Mouse (Mus musculus): ENCODE data around the gene Iqsec1. TPM values are rescaled to one million over a fixed set of nuclear protein-coding genes. Genes with fewer than 3 reads are reported as not detected.
A peak's percentile ranks its signal among the peaks of the same experiment; 100 is the strongest.

Iqsec1 gene
- polyA plus RNA-seq, 1 experiment from 2014 or later, result 6.6 TPM

DNA sequence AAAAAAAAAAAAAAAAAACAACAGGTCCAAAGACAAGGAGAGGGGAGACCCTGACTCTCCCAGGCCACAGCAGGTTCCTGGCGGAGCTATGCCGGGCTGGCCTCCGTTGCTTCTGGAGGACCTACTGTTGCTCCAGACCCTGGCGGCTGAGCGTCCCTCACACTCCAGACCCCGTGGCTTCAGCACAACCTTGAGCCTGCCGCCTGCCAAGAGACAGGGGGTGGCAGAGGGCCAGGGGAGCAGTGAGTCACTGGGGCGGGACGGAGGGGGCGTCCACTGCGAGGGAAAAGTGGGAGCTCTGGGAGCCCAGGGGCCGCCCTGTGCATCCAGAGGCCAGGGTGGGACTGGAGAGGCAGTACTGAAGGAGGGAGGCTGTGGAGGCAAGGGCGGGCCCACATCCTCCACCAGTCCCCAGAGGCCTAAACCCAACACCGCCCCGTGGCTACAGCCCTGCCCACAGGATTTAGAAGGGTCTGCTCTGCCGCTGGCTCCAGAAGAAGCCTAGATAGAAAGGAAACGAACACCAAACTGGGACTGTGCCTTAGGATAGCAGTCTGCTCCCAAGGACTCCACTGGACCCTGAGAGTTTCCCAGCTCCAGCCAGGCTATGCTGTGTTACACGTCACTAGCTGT is 224.4 kb downstream of the Iqsec1 start:
- peak overlapping the region; percentile 69 for H3K27ac ChIP-seq (replicated peaks)
- no peaks in the 10 kb centered on the region for H3K9me3 ChIP-seq
- H3K4me1 ChIP-seq, result peaks cover 36% of the 10 kb centered on the region
- WGBS, result 44% methylated on average over 18 of the region's 18 CpGs
- DNase-seq (ENCODE audit: low spot score), result peak; percentile 44
- H3K4me3 ChIP-seq, result no peak overlapping the region
- H3K27me3 ChIP-seq (replicated peaks; ENCODE audit: low read depth, poor library complexity, severe bottlenecking), result 0 out of 2 replicates have a peak, but pooled peaks cover 3% of the 10 kb centered on the region
- H3K36me3 ChIP-seq (replicated peaks), result no peaks in the 10 kb centered on the region

DNA sequence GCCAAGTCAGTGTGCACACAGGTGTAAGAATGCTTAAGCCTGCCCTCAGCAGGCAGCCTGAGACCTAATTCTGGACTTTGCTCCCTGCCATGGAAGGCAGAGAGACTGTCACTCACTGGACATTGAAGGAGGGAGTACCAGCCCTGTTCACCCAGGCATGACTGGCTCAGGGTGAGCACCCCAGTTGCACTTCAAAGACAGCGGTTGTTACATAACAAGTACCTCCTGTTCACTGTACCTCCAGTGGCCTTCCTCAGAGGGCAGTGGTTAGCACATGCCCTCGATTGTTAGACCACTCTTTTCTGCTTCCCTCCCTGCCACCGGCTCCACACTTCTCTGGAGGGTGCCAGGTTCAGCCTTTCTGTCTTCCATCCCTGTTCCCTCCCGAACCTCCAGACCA is 225.2 kb downstream of the Iqsec1 start:
- Histone ChIP-seq H3K9me3 (no peaks in the 10 kb centered on the region), H3K27ac (replicated peaks) (0 out of 2 replicates have a peak overlapping the region, but pooled peaks have one; percentile 10), H3K4me3 (no peak overlapping the region), H3K36me3 (replicated peaks) (no peaks in the 10 kb centered on the region), H3K27me3 (replicated peaks; ENCODE audit: low read depth, poor library complexity, severe bottlenecking) (0 out of 2 replicates have a peak, but pooled peaks cover 3% of the 10 kb centered on the region), H3K4me1 (peaks cover 30% of the 10 kb centered on the region)
- WGBS, result 72% methylated on average over 4 of the region's 4 CpGs
- no peak for DNase-seq (ENCODE audit: low spot score)

DNA sequence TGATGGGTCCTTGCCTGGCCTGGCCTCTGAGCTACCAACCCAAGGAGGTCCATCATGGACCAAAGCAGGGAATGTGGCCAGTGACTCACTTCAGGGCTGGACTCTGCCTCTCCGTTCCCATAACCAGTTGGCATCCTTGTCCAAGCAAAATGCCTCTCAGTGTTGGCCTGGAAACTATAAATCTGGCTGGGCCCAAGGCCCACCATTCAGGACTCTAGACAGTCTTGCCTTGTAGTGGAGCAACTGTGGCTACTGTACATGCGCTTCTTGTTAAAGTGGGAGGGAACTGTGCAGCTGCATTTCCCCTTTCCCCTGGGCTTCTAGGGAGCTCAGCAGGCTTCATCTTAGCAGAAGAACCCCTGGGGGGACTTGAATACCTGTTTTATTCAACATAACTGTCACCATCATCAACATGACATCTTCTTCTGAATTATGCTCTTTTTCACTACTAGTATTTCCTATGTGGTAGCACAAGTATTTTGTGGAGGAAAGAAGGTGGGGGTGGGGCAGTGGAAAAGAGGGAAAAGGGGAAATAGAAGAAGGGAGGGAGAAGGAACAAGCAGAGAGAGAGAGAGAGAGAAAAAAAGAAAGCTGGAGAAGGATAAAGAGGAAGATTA is 226.3 kb downstream of the Iqsec1 start:
- WGBS, result 91% methylated on average over 2 of the region's 2 CpGs
- H3K27me3 ChIP-seq (replicated peaks; ENCODE audit: low read depth, poor library complexity, severe bottlenecking), result 0 out of 2 replicates have a peak, but pooled peaks cover 3% of the 10 kb centered on the region
- no peaks in the 10 kb centered on the region for H3K36me3 ChIP-seq (replicated peaks)
- no peaks in the 10 kb centered on the region for H3K9me3 ChIP-seq
- no peak overlapping the region for H3K27ac ChIP-seq (replicated peaks)
- H3K4me3 ChIP-seq, result no peak overlapping the region
- DNase-seq (ENCODE audit: low spot score), result no peak
- peaks cover 33% of the 10 kb centered on the region for H3K4me1 ChIP-seq

DNA sequence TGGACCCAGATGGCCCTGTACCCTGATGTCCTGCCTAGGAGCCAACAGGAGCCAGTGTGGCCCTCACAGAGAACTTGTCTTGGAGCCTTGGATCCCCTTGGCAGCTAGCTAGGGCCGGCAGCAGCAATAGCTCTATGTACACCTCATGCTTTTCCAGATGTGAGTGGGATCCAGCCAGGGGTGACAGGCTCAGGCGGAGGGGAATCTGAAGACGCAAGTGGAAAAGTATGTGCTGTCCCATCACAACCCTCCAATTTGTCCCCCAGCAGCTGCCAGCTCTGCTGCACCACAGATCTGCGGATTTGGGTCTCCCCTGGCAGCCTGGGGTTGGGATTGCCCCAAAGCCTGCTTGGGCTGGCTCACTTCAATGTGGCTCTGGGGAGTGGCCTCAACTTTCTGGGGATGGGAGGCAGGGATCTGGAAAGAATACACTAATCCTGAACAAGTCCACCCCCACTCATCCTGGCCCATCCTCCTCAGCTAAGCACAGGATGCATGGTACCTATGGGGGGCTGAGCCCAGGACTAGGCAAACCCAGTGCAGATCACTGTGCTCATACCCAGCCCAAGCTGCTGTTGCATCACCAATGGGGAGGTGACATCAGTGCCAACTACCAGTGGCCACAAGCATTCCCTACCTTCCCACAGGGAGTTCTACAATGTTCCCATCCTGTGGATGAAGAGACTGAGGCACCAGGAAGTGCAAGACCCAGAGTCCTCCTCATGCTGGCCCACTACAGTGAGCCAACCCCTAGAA is 227.0 kb downstream of the Iqsec1 start:
- H3K4me1 ChIP-seq, result peaks cover 35% of the 10 kb centered on the region

DNA sequence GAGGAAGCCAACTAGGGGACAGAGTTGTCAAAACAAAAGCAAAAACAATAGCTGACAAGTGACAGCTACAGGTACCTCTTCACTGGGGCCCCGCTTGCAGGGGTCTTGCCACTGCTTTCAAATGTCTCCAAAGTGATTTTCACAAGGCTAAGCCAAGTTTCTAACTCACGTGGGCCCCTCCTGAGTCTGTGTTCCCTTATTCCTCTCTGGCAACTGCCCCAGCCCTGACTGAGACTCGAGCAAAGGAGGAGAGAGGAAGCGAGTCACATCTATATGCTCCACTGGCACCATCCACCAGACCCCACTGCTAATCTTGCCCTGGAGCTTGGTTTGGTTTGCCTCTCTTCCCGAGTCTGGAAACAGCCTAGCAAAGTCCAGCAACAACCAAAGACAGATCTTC is 227.6 kb downstream of the Iqsec1 start:
- WGBS, result 59% methylated on average over 5 of the region's 5 CpGs
- H3K4me1 ChIP-seq, result peaks cover 35% of the 10 kb centered on the region

More for the DNA sequence above, 227.0 kb downstream of the Iqsec1 start:
- Histone ChIP-seq H3K27ac (replicated peaks) (no peak overlapping the region), H3K9me3 (no peaks in the 10 kb centered on the region), H3K4me3 (no peak overlapping the region), H3K36me3 (replicated peaks) (no peaks in the 10 kb centered on the region), H3K27me3 (replicated peaks; ENCODE audit: low read depth, poor library complexity, severe bottlenecking) (0 out of 2 replicates have a peak, but pooled peaks cover 3% of the 10 kb centered on the region)
- no peak for DNase-seq (ENCODE audit: low spot score)
- 87% methylated on average over 4 of the region's 4 CpGs for WGBS

DNA sequence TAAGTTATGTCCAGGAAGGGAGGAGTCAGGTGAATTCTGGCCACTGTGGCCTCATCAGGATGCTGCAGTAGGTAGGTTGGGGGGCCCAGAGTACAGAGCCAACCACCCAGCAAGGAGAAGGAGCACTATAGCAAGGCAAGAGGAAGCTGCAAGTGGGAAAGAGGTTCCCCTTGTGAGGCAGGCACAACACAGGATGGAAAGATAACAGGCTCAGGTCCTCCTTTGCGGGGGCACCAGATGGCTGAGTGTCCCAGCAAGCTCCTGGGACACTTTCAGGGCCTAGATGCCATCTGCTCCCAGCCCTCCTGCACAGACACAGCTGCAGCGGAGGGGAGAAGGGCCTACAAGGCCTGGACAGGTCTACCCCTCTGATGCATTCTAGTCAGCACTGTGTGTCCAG is 228.7 kb downstream of the Iqsec1 start:
- 90% methylated on average over 2 of the region's 2 CpGs for WGBS
- Histone ChIP-seq H3K4me1 (peaks cover 32% of the 10 kb centered on the region), H3K27ac (replicated peaks) (no peak overlapping the region; the same call in 1 of the 2 replicates)

More for the DNA sequence above, 227.6 kb downstream of the Iqsec1 start:
- H3K9me3 ChIP-seq, result no peaks in the 10 kb centered on the region
- H3K4me3 ChIP-seq, result no peak overlapping the region
- H3K27ac ChIP-seq (replicated peaks), result no peak overlapping the region
- 0 out of 2 replicates have a peak, but pooled peaks cover 3% of the 10 kb centered on the region for H3K27me3 ChIP-seq (replicated peaks; ENCODE audit: low read depth, poor library complexity, severe bottlenecking)
- no peaks in the 10 kb centered on the region for H3K36me3 ChIP-seq (replicated peaks)
- no peak for DNase-seq (ENCODE audit: low spot score)

DNA sequence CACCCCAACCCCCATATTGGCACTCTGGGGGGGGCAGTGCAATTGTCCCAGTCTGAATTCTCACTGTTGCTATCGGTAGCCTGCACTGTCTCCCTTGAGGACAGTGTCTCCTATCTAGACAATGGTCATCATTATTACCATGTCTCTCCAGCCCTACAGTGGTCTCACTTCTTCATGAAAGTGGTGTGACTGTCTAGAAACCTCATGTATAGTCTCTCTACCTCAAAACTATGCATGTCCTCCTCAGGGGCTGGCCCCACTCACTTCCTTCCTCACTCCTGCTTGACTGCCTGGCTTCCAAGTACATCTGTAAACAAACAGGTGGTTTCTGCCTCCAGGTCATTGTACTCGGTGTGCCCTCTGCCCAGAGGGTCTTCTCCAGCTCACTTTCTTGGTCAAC is 230.3 kb downstream of the Iqsec1 start:
- Histone ChIP-seq H3K36me3 (replicated peaks) (no peaks in the 10 kb centered on the region), H3K27me3 (replicated peaks; ENCODE audit: low read depth, poor library complexity, severe bottlenecking) (no peaks in the 10 kb centered on the region), H3K27ac (replicated peaks) (no peak overlapping the region), H3K9me3 (no peaks in the 10 kb centered on the region), H3K4me1 (peaks cover 22% of the 10 kb centered on the region; the same call in 1 of the 2 replicates), H3K4me3 (no peak overlapping the region)
- DNase-seq (ENCODE audit: low spot score), result no peak
- WGBS, result 89% methylated on average over 2 of the region's 2 CpGs

More for the DNA sequence above, 228.7 kb downstream of the Iqsec1 start:
- H3K9me3 ChIP-seq, result no peaks in the 10 kb centered on the region
- DNase-seq (ENCODE audit: low spot score), result no peak
- no peak overlapping the region for H3K4me3 ChIP-seq
- no peaks in the 10 kb centered on the region for H3K36me3 ChIP-seq (replicated peaks)
- 0 out of 2 replicates have a peak, but pooled peaks cover 3% of the 10 kb centered on the region for H3K27me3 ChIP-seq (replicated peaks; ENCODE audit: low read depth, poor library complexity, severe bottlenecking)

DNA sequence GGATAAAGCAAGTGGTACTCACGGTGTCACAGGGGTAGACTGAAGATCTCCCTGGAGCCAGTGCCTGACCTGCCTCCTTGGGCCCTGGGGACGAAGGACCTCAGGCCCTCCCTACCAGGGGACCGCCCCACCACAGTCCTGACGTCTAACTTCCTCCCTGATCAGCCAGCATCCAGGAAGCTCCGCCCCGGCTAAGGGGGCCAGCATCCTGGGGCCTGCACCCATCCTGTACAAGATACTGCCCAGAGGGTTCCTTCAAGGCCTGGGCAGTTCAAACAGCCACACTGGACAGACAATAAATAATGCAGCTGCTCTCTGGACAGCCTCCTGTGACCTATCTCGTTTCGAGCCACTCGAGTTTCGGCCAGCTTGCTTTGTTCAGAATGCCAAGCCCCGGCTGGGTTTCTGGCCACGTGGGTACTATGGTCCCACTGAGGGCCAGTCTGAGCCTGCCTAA is 231.0 kb downstream of the Iqsec1 start:
- H3K27ac ChIP-seq (replicated peaks), result no peak overlapping the region; the same call in 1 of the 2 replicates
- H3K4me1 ChIP-seq, result peaks cover 22% of the 10 kb centered on the region; the same call in 1 of the 2 replicates
- H3K9me3 ChIP-seq, result no peaks in the 10 kb centered on the region
- WGBS, result 71% methylated on average over 12 of the region's 12 CpGs
- no peak overlapping the region for H3K4me3 ChIP-seq
- no peaks in the 10 kb centered on the region for H3K27me3 ChIP-seq (replicated peaks; ENCODE audit: low read depth, poor library complexity, severe bottlenecking)
- no peaks in the 10 kb centered on the region for H3K36me3 ChIP-seq (replicated peaks)
- no peak for DNase-seq (ENCODE audit: low spot score)

DNA sequence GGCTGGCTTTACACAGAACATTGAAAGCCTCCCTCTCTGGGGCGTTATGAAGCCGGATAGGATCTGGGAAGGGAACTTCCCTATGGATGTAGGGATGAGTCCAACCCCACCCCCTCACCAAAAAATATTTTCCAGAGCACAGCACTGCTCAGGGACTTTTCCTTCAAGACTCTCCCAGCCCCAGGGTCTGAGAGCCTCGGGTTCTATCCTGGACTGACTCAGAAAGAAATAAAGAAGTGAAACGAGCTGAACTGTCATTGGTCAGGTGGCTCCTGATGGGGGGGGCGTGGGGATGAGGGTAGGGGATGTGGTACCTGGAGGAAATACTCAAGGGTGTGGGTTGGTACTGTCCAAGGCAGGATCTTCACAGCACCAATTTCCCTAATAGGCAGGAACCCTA is 231.9 kb downstream of the Iqsec1 start:
- H3K4me3 ChIP-seq, result no peak overlapping the region
- no peaks in the 10 kb centered on the region for H3K36me3 ChIP-seq (replicated peaks)
- H3K9me3 ChIP-seq, result no peaks in the 10 kb centered on the region
- WGBS, result 73% methylated on average over 5 of the region's 5 CpGs
- no peak for DNase-seq (ENCODE audit: low spot score)
- no peak overlapping the region for H3K27ac ChIP-seq (replicated peaks)
- H3K4me1 ChIP-seq, result peaks cover 16% of the 10 kb centered on the region; the same call in 1 of the 2 replicates
- no peaks in the 10 kb centered on the region for H3K27me3 ChIP-seq (replicated peaks; ENCODE audit: low read depth, poor library complexity, severe bottlenecking)

DNA sequence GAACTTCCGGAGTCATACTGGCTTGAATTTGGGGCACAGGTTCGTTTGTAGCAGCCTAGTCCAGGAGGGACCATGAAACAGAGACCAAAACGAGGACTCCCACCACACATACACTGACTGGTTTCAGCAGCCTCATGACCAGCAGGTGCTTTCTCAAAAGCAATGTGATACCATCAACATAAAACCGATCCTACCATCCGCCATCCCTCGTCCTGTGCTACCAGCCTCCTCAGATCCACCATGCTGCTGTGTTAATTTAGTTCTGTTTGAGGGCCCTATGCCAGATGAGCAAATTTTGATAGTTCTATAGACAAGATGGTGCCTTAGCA is 232.9 kb downstream of the Iqsec1 start:
- H3K27ac ChIP-seq (replicated peaks), result no peak overlapping the region
- H3K4me1 ChIP-seq, result peaks cover 7% of the 10 kb centered on the region; the same call in 1 of the 2 replicates
- H3K4me3 ChIP-seq, result no peak overlapping the region
- no peaks in the 10 kb centered on the region for H3K36me3 ChIP-seq (replicated peaks)
- no peaks in the 10 kb centered on the region for H3K9me3 ChIP-seq
- WGBS, result 82% methylated on average over 6 of the region's 6 CpGs
- DNase-seq (ENCODE audit: low spot score), result no peak
- H3K27me3 ChIP-seq (replicated peaks; ENCODE audit: low read depth, poor library complexity, severe bottlenecking), result no peaks in the 10 kb centered on the region

DNA sequence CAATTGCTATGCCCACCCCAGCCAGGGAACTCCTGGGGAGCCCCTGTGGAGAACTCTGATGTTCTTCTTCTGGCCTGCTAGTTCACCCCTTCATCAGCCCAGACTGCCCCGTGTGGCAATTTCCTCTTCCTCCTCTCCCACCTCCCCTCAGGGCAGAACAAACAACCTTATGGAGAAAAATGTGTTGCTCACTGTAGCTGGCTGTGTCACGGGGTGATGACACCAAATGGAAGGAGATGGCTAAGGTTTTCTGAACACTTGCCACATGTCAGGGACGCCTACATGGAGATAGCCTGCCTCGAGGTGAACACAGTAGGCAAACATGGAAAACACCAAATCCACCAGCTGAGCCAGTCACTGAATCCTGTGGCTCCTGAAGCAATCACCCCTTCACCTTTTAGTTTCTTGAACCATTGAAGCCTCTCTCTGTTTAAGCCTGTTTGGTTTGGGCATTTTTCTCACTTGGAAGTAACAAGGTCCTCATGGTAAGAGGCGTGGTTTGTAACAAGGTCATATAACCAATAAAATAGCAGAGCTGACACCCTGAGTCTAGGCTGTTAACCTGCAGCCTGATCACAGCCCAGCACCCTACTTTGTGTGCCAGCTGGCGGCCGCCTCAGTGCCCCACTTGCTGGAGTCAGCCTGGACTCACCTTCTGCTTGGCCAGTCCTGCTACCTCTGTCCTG is 233.4 kb downstream of the Iqsec1 start:
- Histone ChIP-seq H3K4me1 (peaks cover 7% of the 10 kb centered on the region; the same call in 1 of the 2 replicates), H3K4me3 (no peak overlapping the region), H3K9me3 (no peaks in the 10 kb centered on the region), H3K27ac (replicated peaks) (no peak overlapping the region), H3K27me3 (replicated peaks; ENCODE audit: low read depth, poor library complexity, severe bottlenecking) (no peaks in the 10 kb centered on the region), H3K36me3 (replicated peaks) (no peaks in the 10 kb centered on the region)
- WGBS, result 69% methylated on average over 7 of the region's 7 CpGs
- no peak for DNase-seq (ENCODE audit: low spot score)

DNA sequence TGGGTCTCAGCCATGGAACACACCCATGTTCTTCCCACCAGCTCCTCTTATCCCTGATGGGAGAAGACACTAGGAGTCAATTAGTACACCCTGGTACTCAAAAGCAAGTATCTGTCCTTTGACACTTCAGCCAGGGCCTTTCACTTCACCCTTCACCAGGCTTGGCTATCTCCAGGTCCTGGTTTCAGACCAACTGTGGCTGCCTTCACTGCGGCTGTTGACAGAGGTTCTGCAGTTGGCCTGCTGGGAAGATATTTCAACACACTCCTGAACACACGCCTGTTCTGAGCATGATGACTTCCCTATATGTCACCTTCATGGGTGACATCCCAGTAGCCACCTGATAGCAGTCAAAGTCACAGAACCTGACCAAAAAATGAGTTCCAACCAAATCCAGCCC is 234.4 kb downstream of the Iqsec1 start:
- Histone ChIP-seq H3K27ac (replicated peaks) (no peak overlapping the region), H3K27me3 (replicated peaks; ENCODE audit: low read depth, poor library complexity, severe bottlenecking) (no peaks in the 10 kb centered on the region), H3K36me3 (replicated peaks) (no peaks in the 10 kb centered on the region), H3K4me3 (no peak overlapping the region), H3K4me1 (peaks cover 7% of the 10 kb centered on the region; the same call in 1 of the 2 replicates), H3K9me3 (no peaks in the 10 kb centered on the region)
- WGBS, result 91% methylated on average over 2 of the region's 2 CpGs
- no peak for DNase-seq (ENCODE audit: low spot score)
